Mouse (Mus musculus) lung, embryonic 16.5 days (tissue): ENCODE data around the gene Ndufs7. TPM values are rescaled to one million over a fixed set of nuclear protein-coding genes. Genes with fewer than 3 reads are reported as not detected.

Experiments used
- ATAC-seq: fragments of 200-750 bp; cut with Nextera tagmentation; 2 replicates; pipeline ENCODE4 v1.8.0; 2017; ENCODE audit warnings: low read depth, mild to moderate bottlenecking, moderate library complexity
- H3K27ac ChIP-seq: fragments of 300-500 bp; sonication (generic); 2 replicates; pipeline ENCODE4 v1.5.1; 2014; ENCODE audit warnings: mild to moderate bottlenecking, control low read depth, low read length
- H3K27me3 ChIP-seq: fragments of 300-500 bp; sonication (generic); 2 replicates; pipeline ENCODE4 v1.6.1; 2014; ENCODE audit warnings: low read depth, low read length, mixed read lengths; ENCODE audit not compliant: control insufficient read depth, insufficient read depth
- H3K36me3 ChIP-seq: fragments of 300-500 bp; sonication (generic); 2 replicates; pipeline ENCODE4 v1.6.1; 2014; ENCODE audit warnings: low read length; ENCODE audit not compliant: control insufficient read depth, insufficient read depth
- H3K4me1 ChIP-seq: fragments of 300-500 bp; sonication (generic); replicated peaks from 2 replicates; pipeline ENCODE4 v1.6.1; 2014; ENCODE audit warnings: low read length, mixed read lengths; ENCODE audit not compliant: control insufficient read depth, insufficient read depth
- H3K4me2 ChIP-seq: fragments of 300-500 bp; sonication (generic); 2 replicates; pipeline ENCODE4 v1.6.1; 2014; ENCODE audit warnings: low read depth, low read length, control low read depth
- H3K4me3 ChIP-seq: fragments of 300-500 bp; sonication (generic); 2 replicates; pipeline ENCODE4 v1.5.1; 2014; ENCODE audit warnings: mild to moderate bottlenecking, low read length, control low read depth
- H3K9ac ChIP-seq: fragments of 300-500 bp; sonication (generic); 2 replicates; pipeline ENCODE4 v1.6.1; 2014; ENCODE audit warnings: low read length, control low read depth
- H3K9me3 ChIP-seq: fragments of 300-500 bp; sonication (generic); 2 replicates; pipeline ENCODE4 v1.6.1; 2016; ENCODE audit warnings: low read length; ENCODE audit not compliant: control insufficient read depth
- WGBS: fragments of 180-500 bp; shearing (Covaris S2); extraction: QIAGEN DNeasy Blood & Tissue Kit; methylation state at CpG from one replicate; pipeline ENCODE4 v1.1.7; 2014; 5-methylcytosine and 5-hydroxymethylcytosine counted together
- polyA plus RNA-seq: library from polyadenylated mRNA; unstranded; fragments of >200 nt; fragmentation: Nextera tagmentation; extraction: Ambion mirVana; gene quantifications from 2 replicates; pipeline ENCODE4 v1.2.1, GENCODE M21; 2015

Ndufs7 gene
- polyA plus RNA-seq, 1 experiment from 2014 or later: 313 TPM

DNA sequence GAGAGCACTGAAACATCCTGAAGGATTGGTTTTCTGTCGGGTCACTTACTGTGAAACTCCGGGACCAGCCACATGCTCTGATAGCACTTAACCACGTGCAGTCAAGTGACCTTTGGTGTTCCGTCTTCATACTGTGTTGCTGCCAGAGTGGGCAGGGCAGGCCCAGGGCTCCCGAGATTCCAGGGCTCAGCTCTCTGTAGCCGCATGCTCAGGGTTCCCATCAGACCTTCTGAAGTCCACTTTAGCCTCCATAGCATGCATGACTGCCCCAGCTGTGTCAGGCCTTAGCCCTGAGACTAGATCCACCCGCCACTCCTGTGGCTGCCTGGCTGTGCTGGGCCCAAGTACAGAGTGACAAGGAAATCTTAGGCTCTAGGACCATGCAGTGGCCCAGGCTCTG is 32.4 kb downstream of the Ndufs7 start:
- H3K27ac ChIP-seq: peak overlapping the region; percentile 95
- ATAC-seq: no peak
- peaks cover 67% of the 10 kb centered on the region for H3K36me3 ChIP-seq
- H3K27me3 ChIP-seq: no peaks in the 10 kb centered on the region
- peaks cover 16% of the 10 kb centered on the region for H3K4me1 ChIP-seq
- no peak overlapping the region for H3K4me3 ChIP-seq
- H3K9ac ChIP-seq: peak overlapping the region; percentile 16; the same call in 1 of the 2 replicates
- WGBS: 65% methylated on average over 7 of the region's 7 CpGs
- peak overlapping the region; percentile 29; the same call in 1 of the 2 replicates for H3K4me2 ChIP-seq
- no peaks in the 10 kb centered on the region for H3K9me3 ChIP-seq

DNA sequence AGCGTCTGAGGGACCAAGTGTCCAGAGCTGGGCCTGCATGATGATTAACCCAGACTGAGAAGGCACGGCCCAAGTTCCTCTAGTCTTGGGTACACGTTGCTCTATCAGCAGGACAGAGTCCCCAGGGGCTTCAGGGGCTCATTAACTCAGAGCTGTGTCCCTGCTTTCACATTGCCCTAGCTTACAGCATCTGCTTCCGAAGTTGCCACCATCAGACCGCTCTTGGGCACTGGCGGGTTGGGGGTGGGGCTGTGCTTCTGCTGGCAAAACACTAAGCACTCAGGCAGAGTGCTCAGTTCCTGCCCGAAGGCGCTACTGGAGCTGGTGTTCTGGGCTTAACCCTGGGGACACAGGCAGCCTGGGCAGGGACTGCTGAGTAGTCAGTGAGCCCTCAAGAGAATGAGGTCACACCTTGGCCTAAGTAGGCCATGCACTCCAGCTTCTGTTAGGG is 33.0 kb downstream of the Ndufs7 start:
- H3K27ac ChIP-seq: peak overlapping the region; percentile 95
- H3K36me3 ChIP-seq: peaks cover 67% of the 10 kb centered on the region
- H3K4me3 ChIP-seq: no peak overlapping the region
- H3K4me1 ChIP-seq: peaks cover 16% of the 10 kb centered on the region
- H3K9ac ChIP-seq: peak overlapping the region; percentile 40; the same call in 1 of the 2 replicates
- no peaks in the 10 kb centered on the region for H3K27me3 ChIP-seq
- WGBS: 57% methylated on average over 8 of the region's 8 CpGs
- peak overlapping the region; percentile 29; the same call in 1 of the 2 replicates for H3K4me2 ChIP-seq
- peak; percentile 66 for ATAC-seq
- no peaks in the 10 kb centered on the region for H3K9me3 ChIP-seq

- Histone ChIP-seq H3K9ac (0 out of 2 replicates have a peak overlapping the region, but pooled peaks have one; percentile 40), H3K36me3 (peaks cover 64% of the 10 kb centered on the region), H3K4me2 (no peak overlapping the region), H3K27ac (peak overlapping the region; percentile 95), H3K27me3 (no peaks in the 10 kb centered on the region), H3K4me3 (no peak overlapping the region), H3K4me1 (peaks cover 16% of the 10 kb centered on the region), H3K9me3 (no peaks in the 10 kb centered on the region)
- ATAC-seq: peak; percentile 66
- 68% methylated on average over 20 of the region's 20 CpGs for WGBS
Measured at GRCm38 (mm10) chr10:80282481-80283441, 33.8 kb downstream of the Ndufs7 start.

DNA sequence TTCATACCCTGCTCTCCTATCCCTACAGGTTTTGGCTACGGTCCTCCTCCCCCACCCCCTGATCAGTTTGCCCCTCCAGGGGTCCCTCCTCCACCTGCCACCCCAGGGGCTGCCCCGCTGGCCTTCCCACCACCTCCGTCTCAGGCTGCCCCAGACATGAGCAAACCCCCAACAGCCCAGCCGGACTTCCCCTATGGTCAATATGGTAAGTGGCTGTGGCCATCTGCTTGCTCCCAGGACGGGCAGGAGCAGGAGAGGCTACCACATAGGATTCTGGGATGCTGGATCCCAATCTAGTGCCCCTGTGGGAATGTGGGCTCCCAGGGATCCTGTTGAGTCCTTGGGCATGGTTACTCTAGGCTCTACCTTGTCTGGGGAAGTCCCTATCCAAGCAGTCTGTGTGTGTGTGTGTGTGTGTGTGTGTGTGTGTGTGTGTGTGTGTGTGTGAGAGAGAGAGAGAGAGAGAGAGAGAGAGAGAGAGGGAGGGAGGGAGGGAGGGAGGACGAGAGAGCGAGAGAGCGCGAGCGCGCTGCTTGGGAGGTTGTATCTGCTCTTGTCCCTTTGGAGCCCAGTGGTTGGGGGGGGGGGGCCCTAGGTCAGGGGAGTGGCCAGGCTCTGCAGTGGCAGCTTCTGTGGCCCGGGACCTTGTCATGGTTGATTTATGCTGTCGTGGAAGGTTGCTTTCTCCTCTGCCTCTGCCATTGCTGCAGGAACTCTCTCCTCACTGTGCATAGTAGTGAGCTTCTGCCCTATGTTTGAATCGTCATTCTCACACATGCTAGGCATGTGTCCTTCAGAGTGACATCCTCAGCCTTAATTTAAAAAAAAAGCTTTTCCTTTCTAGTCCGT is 36.5 kb downstream of the Ndufs7 start:
- Histone ChIP-seq H3K27ac (no peak overlapping the region), H3K4me2 (no peak overlapping the region), H3K9me3 (no peaks in the 10 kb centered on the region), H3K4me1 (peaks cover 16% of the 10 kb centered on the region), H3K27me3 (no peaks in the 10 kb centered on the region), H3K36me3 (peaks cover 45% of the 10 kb centered on the region), H3K4me3 (no peak overlapping the region), H3K9ac (no peak overlapping the region)
- WGBS: 74% methylated on average over 15 of the region's 15 CpGs
- ATAC-seq: no peak

DNA sequence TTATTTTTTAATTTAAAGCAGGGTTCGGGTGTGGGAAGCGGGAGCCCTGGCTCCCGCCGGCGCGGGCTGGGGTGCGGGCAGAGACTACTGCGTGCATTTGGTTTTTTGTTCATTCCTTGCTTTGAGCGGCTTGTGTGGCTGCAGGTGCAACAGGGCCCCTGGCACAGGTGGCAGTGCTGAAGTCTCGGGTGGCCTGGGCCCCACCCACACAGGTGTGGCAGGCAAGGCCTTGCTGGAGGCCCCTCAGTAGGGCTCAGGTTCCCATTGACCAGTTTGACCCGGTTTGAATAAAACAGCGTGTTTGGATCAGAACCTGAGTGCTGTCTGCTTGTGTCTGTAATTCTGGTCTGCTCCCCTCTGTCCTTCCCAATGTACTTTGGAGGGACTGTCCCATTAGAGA is 39.2 kb downstream of the Ndufs7 start:
- H3K27me3 ChIP-seq: no peaks in the 10 kb centered on the region
- H3K9ac ChIP-seq: no peak overlapping the region
- ATAC-seq: no peak
- no peak overlapping the region for H3K4me2 ChIP-seq
- H3K27ac ChIP-seq: no peak overlapping the region
- H3K4me3 ChIP-seq: no peak overlapping the region
- H3K36me3 ChIP-seq: peaks cover 33% of the 10 kb centered on the region
- H3K9me3 ChIP-seq: no peaks in the 10 kb centered on the region
- peaks cover 3% of the 10 kb centered on the region; the same call in 1 of the 2 replicates for H3K4me1 ChIP-seq
- WGBS: 89% methylated on average over 12 of the region's 12 CpGs

DNA sequence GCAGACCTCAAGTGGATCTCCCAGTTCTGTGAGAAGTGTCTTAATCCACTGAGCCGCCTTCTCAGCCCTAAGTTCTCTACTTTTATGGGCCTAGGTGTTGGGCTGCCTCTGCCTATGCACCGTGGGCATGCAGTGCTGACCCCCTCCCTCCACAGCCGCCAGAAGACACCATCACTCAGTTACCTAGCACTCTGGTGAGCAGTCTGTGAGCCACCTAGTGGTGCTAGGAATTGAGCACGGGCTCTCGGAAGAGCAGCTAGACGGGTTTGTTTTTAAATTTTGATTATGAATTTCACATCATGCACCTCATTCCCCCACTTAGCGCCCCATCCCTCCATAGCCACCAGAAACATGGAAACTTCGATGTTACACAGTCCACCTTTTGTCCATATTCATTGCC is 39.7 kb downstream of the Ndufs7 start:
- H3K4me1 ChIP-seq: peaks cover 7% of the 10 kb centered on the region; the same call in 1 of the 2 replicates
- H3K36me3 ChIP-seq: peaks cover 33% of the 10 kb centered on the region
- no peak overlapping the region for H3K27ac ChIP-seq
- H3K27me3 ChIP-seq: no peaks in the 10 kb centered on the region
- H3K4me3 ChIP-seq: no peak overlapping the region
- H3K9ac ChIP-seq: no peak overlapping the region
- WGBS: 68% methylated on average over 8 of the region's 8 CpGs
- H3K4me2 ChIP-seq: no peak overlapping the region
- H3K9me3 ChIP-seq: no peaks in the 10 kb centered on the region
- no peak for ATAC-seq

DNA sequence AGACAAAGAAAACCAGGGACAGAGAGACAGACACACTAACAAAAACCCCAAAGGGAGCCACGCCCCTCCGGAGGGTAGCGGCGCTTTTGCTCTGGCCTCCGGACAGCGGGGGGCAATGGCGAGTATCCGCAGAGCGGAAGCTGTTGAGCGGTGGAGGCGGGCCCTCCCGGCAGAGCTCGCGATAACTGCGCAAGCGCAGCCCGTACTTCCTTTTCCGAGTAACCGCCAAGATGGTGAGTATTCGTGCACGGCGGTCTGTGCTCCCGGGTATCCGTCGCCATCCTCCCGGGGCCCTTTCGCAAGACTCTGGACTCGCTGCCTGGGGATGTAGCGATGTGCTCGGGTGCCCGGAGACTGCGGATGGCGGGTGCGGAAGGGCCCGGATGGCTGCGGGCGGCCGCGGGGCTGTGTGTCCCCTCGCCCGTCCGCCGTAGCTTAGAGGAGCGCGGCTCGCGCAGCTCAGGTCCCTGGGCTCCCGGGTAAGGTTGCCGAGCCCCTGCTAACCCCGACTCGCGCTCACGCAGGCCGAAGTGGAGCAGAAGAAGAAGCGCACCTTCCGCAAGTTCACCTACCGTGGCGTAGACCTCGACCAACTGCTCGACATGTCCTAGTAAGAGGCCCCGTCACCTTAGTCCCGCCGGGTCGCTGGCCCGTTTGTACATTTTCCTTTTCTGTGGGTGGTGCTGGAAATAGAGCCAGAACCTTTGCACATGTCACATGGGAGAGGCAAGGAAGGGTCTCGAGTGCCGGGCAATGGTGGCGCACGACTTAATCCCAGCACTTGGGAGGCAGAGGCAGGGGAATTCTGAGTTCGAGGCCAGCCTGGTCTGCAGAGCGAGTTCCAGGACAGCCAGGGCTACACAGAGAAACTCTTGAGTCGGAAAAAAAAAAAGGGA is 43.6 kb downstream of the Ndufs7 start, which contains the start of gene Rps15:
Rps15 (plus strand) TSS at position 203 of the 896 bp plus-strand sequence.
- under 1% methylated on average over 72 of the region's 72 CpGs for WGBS
- H3K36me3 ChIP-seq: peaks cover 18% of the 10 kb centered on the region
- no peaks in the 10 kb centered on the region for H3K9me3 ChIP-seq
- H3K9ac ChIP-seq: peak within 1 kb of the TSS; percentile 97
- peaks cover 16% of the 10 kb centered on the region for H3K4me1 ChIP-seq
- H3K27ac ChIP-seq: peak within 1 kb of the TSS; percentile 84
- peak; percentile 93 for ATAC-seq
- H3K4me2 ChIP-seq: peak within 1 kb of the TSS; percentile 89
- peaks cover under 1% of the 10 kb centered on the region; the same call in 1 of the 2 replicates for H3K27me3 ChIP-seq
- H3K4me3 ChIP-seq: peak within 1 kb of the TSS; percentile 87

DNA sequence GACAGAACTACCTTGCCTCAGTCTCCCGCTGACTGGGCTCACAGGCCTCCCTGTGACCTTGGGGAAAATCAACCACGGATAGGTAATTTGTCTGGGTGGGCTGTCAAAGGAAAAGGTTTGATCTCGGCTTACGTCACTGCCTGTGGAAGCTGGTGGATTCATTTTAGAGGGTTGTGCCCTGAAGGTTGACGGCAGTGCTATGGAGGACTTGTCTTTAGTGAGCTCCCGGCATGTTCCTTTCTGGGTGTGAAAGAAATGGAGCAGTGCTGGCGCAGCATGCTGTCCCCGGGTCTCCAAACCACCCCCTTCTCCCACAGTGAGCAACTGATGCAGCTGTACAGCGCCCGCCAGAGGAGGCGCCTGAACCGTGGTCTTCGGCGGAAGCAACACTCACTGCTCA is 44.4 kb downstream of the Ndufs7 start:
- 20% methylated on average over 14 of the region's 14 CpGs for WGBS
- peaks cover 9% of the 10 kb centered on the region for H3K27me3 ChIP-seq
- no peak for ATAC-seq
- H3K27ac ChIP-seq: peak overlapping the region; percentile 84
- peak overlapping the region; percentile 87 for H3K4me3 ChIP-seq
- peaks cover 16% of the 10 kb centered on the region for H3K4me1 ChIP-seq
- peak overlapping the region; percentile 89 for H3K4me2 ChIP-seq
- H3K9ac ChIP-seq: peak overlapping the region; percentile 97
- no peaks in the 10 kb centered on the region for H3K9me3 ChIP-seq
- peaks cover 17% of the 10 kb centered on the region for H3K36me3 ChIP-seq
